Mouse (Mus musculus) brain, embryonic 14.5 days (tissue): ENCODE results near the gene Clmn.

ENCODE experiments used
- CTCF ChIP-seq: fragments of 200-500 bp; IDR thresholded peaks from 2 replicates; pipeline ENCODE4 v1.5.1; 2012; ENCODE audit warnings: inconsistent platforms, mild to moderate bottlenecking, moderate library complexity, borderline replicate concordance; ENCODE audit not compliant: insufficient read depth, insufficient read length; ENCODE audit errors: extremely low read depth
- POLR2A ChIP-seq: fragments of 200-500 bp; IDR thresholded peaks from 2 replicates; pipeline ENCODE4 v1.6.1; 2012; ENCODE audit warnings: mild to moderate bottlenecking, inconsistent platforms, borderline replicate concordance; ENCODE audit not compliant: poor library complexity, insufficient read depth, insufficient read length, severe bottlenecking; ENCODE audit errors: extremely low read depth

DNA sequence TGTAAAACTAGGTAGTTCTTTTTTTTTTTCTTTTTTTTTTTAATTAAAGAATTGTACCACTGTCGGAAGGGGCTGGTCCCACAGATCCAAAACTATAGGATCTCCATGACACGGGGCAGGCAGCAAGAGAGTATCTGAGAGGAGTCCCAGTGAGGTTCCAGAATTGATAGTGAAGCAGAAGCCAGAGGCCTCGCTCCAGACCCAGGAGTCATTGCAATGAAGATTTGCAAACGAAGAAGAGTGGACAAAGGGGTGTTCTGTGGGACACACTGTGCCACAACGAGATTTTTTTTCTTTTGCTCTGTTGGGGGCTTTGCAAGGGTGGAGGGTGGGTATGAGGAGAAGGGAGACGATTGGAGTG, 40.0 kb downstream of the Clmn start:
- no peak for TF ChIP-seq CTCF
- TF ChIP-seq POLR2A: no peak
